Mouse (Mus musculus) spleen, adult 2 months (tissue): ENCODE measurements around the gene Dqx1. TPM values are rescaled to one million over a fixed set of nuclear protein-coding genes. Genes with fewer than 3 reads are reported as not detected.

Source experiments
- DNase-seq, 2 experiments: peaks; one replicate each; pipeline versions ENCODE4 v3.0.0 to v3.0.0-alpha.2; 2012 to 2021; ENCODE audit warnings: low spot score in 2 of 2, low read depth in 1 of 2
- H3K27ac ChIP-seq: fragments of 200-500 bp; 2 replicates; pipeline ENCODE4 v1.5.1; 2012; ENCODE audit warnings: low read length, inconsistent platforms; ENCODE audit not compliant: insufficient read depth
- H3K27me3 ChIP-seq: fragments of 200-500 bp; 2 replicates; pipeline ENCODE4 v1.6.1; 2012; ENCODE audit warnings: mild to moderate bottlenecking, moderate library complexity, low read length, inconsistent platforms; ENCODE audit not compliant: control insufficient read depth, insufficient read depth
- H3K36me3 ChIP-seq: fragments of 200-500 bp; 2 replicates; pipeline ENCODE4 v1.6.1; 2012; ENCODE audit warnings: mild to moderate bottlenecking, low read length, inconsistent platforms; ENCODE audit not compliant: control insufficient read depth, insufficient read depth
- H3K4me1 ChIP-seq: fragments of 200-500 bp; 2 replicates; pipeline ENCODE4 v1.6.1; 2011; ENCODE audit warnings: inconsistent platforms; ENCODE audit not compliant: control insufficient read depth, insufficient read depth, insufficient read length
- H3K4me3 ChIP-seq: fragments of 200-500 bp; 2 replicates; pipeline ENCODE4 v1.5.1; 2011; ENCODE audit warnings: mild to moderate bottlenecking, inconsistent platforms; ENCODE audit not compliant: insufficient read depth, insufficient read length; ENCODE audit errors: extremely low read depth
- CTCF ChIP-seq: fragments of 200-500 bp; IDR thresholded peaks from 2 replicates; pipeline ENCODE4 v1.5.1; 2011; ENCODE audit warnings: mild to moderate bottlenecking, inconsistent platforms; ENCODE audit not compliant: insufficient read depth, insufficient read length, insufficient replicate concordance; ENCODE audit errors: extremely low read depth
- POLR2A ChIP-seq: fragments of 200-500 bp; IDR thresholded peaks from 2 replicates; pipeline ENCODE4 v1.6.1; 2011; ENCODE audit warnings: low read depth, low read length, inconsistent platforms
- WGBS: fragments of 180-500 bp; shearing (Covaris S2); methylation state at CpG from one replicate; pipeline ENCODE4 v1.1.7; 2018; 5-methylcytosine and 5-hydroxymethylcytosine counted together
- polyA plus RNA-seq: library from polyadenylated mRNA; depleted of rRNA; stranded (reverse); fragments of >200 nt; gene quantifications from 2 replicates; pipeline ENCODE4 v1.2.3, GENCODE M21; 2012

Dqx1 gene
- polyA plus RNA-seq, 1 experiment = 2.7 TPM

- no peaks in the 10 kb centered on the region for H3K27me3 ChIP-seq
- peaks cover 5% of the 10 kb centered on the region; the same call in 1 of the 2 replicates for H3K4me1 ChIP-seq
- DNase-seq = no peak
- WGBS = 92% methylated on average over 7 of the region's 7 CpGs
- H3K4me3 ChIP-seq = no peak overlapping the region
- TF ChIP-seq CTCF (no peak), POLR2A (no peak)
- no peak overlapping the region for H3K27ac ChIP-seq
- H3K36me3 ChIP-seq = peaks cover 13% of the 10 kb centered on the region
Measured at GRCm38 (mm10) chr6:83031111-83031510, 26.5 kb upstream of the Dqx1 start.

- Histone ChIP-seq H3K27me3 (no peaks in the 10 kb centered on the region), H3K27ac (no peak overlapping the region), H3K36me3 (peaks cover 13% of the 10 kb centered on the region), H3K4me3 (peak overlapping the region; percentile 96), H3K4me1 (peaks cover 5% of the 10 kb centered on the region; the same call in 1 of the 2 replicates)
- 83% methylated on average over 18 of the region's 18 CpGs for WGBS
- TF ChIP-seq POLR2A (no peak), CTCF (no peak)
- no peak for DNase-seq
Measured at GRCm38 (mm10) chr6:83031921-83032590, 25.6 kb upstream of the Dqx1 start.

DNA sequence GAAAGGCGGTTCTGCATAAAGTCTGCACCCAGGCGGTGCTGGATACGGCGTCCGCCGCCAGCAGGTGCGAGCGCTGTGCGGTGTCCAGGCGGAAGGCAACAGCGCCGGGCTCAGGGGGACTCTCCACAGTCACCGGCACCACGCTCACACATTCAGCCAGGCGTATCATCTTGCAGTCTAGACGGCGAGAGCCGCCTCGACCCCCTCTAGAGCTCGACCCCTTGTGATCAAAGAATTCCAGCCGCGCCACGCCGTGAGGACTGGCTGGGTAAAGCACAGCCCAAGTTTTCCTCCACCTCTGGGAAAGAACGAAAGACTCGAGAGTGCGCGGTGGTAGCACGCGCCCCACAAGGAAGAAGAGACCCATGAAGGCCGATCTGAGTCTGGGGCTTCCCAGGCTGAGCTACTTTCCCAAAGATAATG lies 24.9 kb upstream of the Dqx1 start:
- Histone ChIP-seq H3K36me3 (peaks cover 13% of the 10 kb centered on the region), H3K4me3 (peak overlapping the region; percentile 96), H3K27me3 (no peaks in the 10 kb centered on the region), H3K4me1 (peaks cover 4% of the 10 kb centered on the region; the same call in 1 of the 2 replicates), H3K27ac (peak overlapping the region; percentile 83)
- under 1% methylated on average over 31 of the region's 31 CpGs for WGBS
- peak; percentile 3; the same call in 1 of the 2 replicates for TF ChIP-seq CTCF
- no peak for TF ChIP-seq POLR2A
- peak in 1 of 2 experiments; percentile 54 for DNase-seq

GRCm38 (mm10) chr6:83033249-83034185 lies 24.1 kb upstream of the Dqx1 start, which contains the start of the genes Dok1 and Loxl3:
TSS of gene Dok1 (minus strand) at chr6:83033471.
TSS of gene Loxl3 (plus strand) at chr6:83034173.
- peaks cover 4% of the 10 kb centered on the region; the same call in 1 of the 2 replicates for H3K4me1 ChIP-seq
- peak; percentile 41 to 65 for DNase-seq
- H3K36me3 ChIP-seq = peaks cover 13% of the 10 kb centered on the region
- 3% methylated on average over 51 of the region's 51 CpGs for WGBS
- TF ChIP-seq POLR2A (peak; percentile 51; the same call in 1 of the 2 replicates), CTCF (no peak)
- no peaks in the 10 kb centered on the region for H3K27me3 ChIP-seq
- H3K4me3 ChIP-seq = peak within 1 kb of the TSS; percentile 96
- H3K27ac ChIP-seq = peak within 1 kb of the TSS; percentile 83

DNA sequence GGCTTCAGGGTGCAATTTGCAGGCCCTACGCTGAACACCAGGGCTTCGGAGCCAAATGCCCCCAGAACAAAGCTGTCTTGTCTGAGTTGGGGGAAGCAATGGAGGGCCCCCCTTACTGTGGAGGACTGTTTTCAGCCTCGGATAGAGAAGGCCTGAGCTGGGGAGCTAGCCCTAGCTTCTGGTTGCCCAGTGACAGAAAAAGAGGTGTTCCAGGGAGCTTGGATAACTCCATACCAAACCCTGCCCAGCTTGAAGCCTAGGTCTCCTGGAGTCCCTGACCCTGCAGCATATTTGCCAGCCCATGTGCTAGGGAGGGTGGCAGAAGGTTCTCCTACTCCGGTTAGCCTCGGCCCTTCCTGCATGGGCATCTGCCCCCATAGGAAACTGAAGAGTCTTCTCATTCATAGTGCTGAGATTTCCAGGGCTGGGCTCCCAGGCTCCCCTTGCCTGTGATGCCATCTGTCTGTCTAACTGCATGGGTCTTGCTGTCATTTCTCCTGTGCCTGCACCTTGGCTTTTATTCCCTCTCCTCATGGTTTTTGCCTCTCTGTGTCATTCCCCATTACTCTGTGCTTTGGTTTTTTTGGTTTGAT lies 23.1 kb upstream of the Dqx1 start:
- DNase-seq = no peak
- Histone ChIP-seq H3K36me3 (peaks cover 13% of the 10 kb centered on the region), H3K4me1 (peaks cover 7% of the 10 kb centered on the region; the same call in 1 of the 2 replicates), H3K27ac (no peak overlapping the region), H3K4me3 (no peak overlapping the region), H3K27me3 (no peaks in the 10 kb centered on the region)
- TF ChIP-seq POLR2A (no peak), CTCF (no peak)
- WGBS = 92% methylated on average over 5 of the region's 5 CpGs

DNA sequence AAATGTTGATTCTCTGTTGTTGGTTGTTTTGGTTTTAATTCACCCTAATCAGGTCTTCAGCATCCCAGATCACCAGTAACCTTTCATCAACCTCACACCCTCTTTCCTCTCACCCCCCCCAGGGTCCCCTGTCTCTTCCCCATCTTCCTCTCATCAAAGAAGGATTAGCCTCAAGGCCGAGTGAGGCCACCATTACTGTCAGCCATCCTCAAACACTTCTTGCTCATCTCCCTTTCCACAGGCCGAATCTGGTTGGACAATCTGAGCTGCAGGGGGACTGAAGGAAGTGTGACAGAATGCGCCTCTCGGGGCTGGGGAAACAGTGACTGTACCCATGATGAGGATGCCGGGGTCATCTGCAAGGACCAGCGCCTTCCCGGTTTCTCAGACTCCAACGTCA lies 20.5 kb upstream of the Dqx1 start:
- TF ChIP-seq POLR2A (no peak), CTCF (no peak)
- peaks cover under 1% of the 10 kb centered on the region; the same call in 1 of the 2 replicates for H3K36me3 ChIP-seq
- H3K4me3 ChIP-seq = no peak overlapping the region
- no peak for DNase-seq
- H3K4me1 ChIP-seq = peaks cover 7% of the 10 kb centered on the region; the same call in 1 of the 2 replicates
- no peaks in the 10 kb centered on the region for H3K27me3 ChIP-seq
- 95% methylated on average over 8 of the region's 8 CpGs for WGBS
- no peak overlapping the region for H3K27ac ChIP-seq
